Mouse (Mus musculus) bone marrow, adult 2 months (tissue): ENCODE results near the gene Cdr2l.

Experiments
- CTCF ChIP-seq: fragments of 200-500 bp; IDR thresholded peaks from 2 replicates; pipeline ENCODE4 v1.5.1; 2011; ENCODE audit warnings: low read length, control low read depth; ENCODE audit not compliant: control insufficient read depth, insufficient read depth
- POLR2A ChIP-seq: fragments of 200-500 bp; IDR thresholded peaks from 2 replicates; pipeline ENCODE4 v1.6.1; 2011; ENCODE audit warnings: low read depth, mild to moderate bottlenecking, control low read depth, low read length, borderline replicate concordance; ENCODE audit not compliant: control insufficient read depth

GRCm38 (mm10) chr11:115400630-115401391 lies 19.1 kb downstream of the Cdr2l start:
- TF ChIP-seq POLR2A: no peak
- TF ChIP-seq CTCF: no peak
